Mouse (Mus musculus) testis, adult 2 months (tissue): ENCODE results near the gene Casp7.

ENCODE experiments used
- CTCF ChIP-seq: fragments of 200-500 bp; IDR thresholded peaks from 2 replicates; pipeline ENCODE4 v1.5.1; 2012; ENCODE audit warnings: low read depth, mild to moderate bottlenecking, inconsistent platforms, low read length, moderate library complexity; ENCODE audit not compliant: control insufficient read depth, insufficient read depth, insufficient replicate concordance
- POLR2A ChIP-seq: fragments of 200-500 bp; IDR thresholded peaks from 2 replicates; pipeline ENCODE4 v1.6.1; 2012; ENCODE audit warnings: low read depth, mild to moderate bottlenecking, inconsistent platforms, low read length, moderate library complexity; ENCODE audit not compliant: control insufficient read depth

- TF ChIP-seq POLR2A (no peak), CTCF (no peak)
Observed at GRCm38 (mm10) chr19:56419452-56419851, 22.5 kb downstream of the Casp7 start.
